Mouse (Mus musculus) embryonic fibroblast, embryonic 13.5 days (primary cell): Measurements from ENCODE around the gene Itga2b.

Experiments
- CTCF ChIP-seq: IDR thresholded peaks from 2 replicates; pipeline ENCODE4 v1.5.1; 2011; ENCODE audit warnings: mild to moderate bottlenecking, control low read depth, low read length, moderate library complexity, borderline replicate concordance; ENCODE audit not compliant: insufficient read depth
- POLR2A ChIP-seq: IDR thresholded peaks from 2 replicates; pipeline ENCODE4 v1.6.1; 2011; ENCODE audit warnings: low read depth, mild to moderate bottlenecking, control low read depth, low read length, moderate library complexity

DNA sequence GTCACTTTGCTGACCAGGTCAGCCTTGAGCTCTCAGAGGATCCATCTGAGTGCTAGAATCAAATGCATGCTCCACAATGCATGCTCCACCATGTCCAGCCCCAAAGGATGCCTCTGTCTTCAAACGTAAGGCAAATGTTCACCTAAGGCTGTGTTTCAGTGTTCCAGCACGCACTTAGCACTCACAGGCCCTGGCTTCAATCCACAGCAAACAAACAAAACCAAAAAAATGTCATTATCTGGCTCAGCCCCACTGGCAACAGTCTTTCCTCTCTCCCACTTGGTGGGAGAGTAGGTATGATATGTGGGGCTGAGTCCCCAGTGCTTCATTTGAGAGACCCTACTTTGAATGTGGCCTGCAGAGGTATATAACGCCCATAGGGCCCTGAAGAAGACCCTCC is 58.9 kb downstream of the Itga2b start:
- TF ChIP-seq POLR2A, result no peak
- no peak for TF ChIP-seq CTCF
